Mouse (Mus musculus): ENCODE results near the gene Cnpy2. TPM values are rescaled to one million over a fixed set of nuclear protein-coding genes. Genes with fewer than 3 reads are reported as not detected.
A peak's percentile ranks its signal among the peaks of the same experiment; 100 is the strongest.

Cnpy2 gene
- total and polyA plus RNA-seq, 3 experiments, result 27.8 to 65.3 (median 58.9) TPM

DNA sequence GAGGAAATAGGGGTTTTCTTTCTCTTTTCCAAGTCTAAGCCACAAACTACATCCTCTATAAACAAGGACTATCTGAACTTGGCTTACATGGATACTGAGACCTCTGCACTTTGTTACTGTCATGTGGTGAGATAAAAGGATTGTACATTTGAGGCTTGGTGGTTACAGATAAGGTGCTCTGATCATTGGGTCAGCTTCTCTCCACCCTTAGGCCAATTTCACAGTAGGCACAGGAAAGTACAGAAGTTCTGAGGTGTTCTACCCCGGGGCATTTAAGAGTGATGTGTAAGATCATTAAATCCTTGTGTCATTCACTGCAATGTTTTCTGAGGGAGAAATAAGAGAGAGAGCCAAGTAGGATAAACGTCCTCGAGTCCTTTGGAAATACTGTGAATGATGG, 14.3 kb downstream of the Cnpy2 start:
- Histone ChIP-seq H3K27me3 (ENCODE audit: control insufficient read depth, insufficient read depth, low read length) (no peaks in the 10 kb centered on the region), H3K36me3 (ENCODE audit: control insufficient read depth, insufficient read depth, low read length) (peaks cover 27% of the 10 kb centered on the region), H3K79me2 (replicated peaks; ENCODE audit: control insufficient read depth, insufficient read depth, low read length) (peaks cover 8% of the 10 kb centered on the region), H3K4me1 (ENCODE audit: control insufficient read depth, insufficient read depth, low read length) (peaks cover 10% of the 10 kb centered on the region), H3K4me3 (no peak overlapping the region), H3K9ac (ENCODE audit: low read depth, low read length) (no peak overlapping the region), H3K27ac (peak overlapping the region; percentile 90)
- DNase-seq, result no peak
- 57% methylated on average over 3 of the region's 3 CpGs for WGBS
- intact Hi-C loops (cut with DNase I), result loop anchor here (2.0 to 5.0 kb wide), 3 partner anchors 14 to 72 kb away; partner anchors contain the start of genes Ankrd52 and Cnpy2
- no peak for TF ChIP-seq EP300 (IDR thresholded peaks at IDR 0.05; ENCODE audit: insufficient read depth, low read depth, low read length)
- TF ChIP-seq POLR2A (IDR thresholded peaks at IDR 0.05; ENCODE audit: insufficient read depth, low read depth, low read length), result no peak
- no peak for TF ChIP-seq CTCF (IDR thresholded peaks at IDR 0.05)

- peaks cover 8% of the 10 kb centered on the region for H3K79me2 ChIP-seq (replicated peaks; ENCODE audit: control insufficient read depth, insufficient read depth, low read length)
- WGBS, result under 1% methylated on average over 61 of the region's 61 CpGs
- intact Hi-C loops (cut with DNase I), result loop anchor here (2.0 to 5.0 kb wide), 3 partner anchors 15 to 71 kb away; partner anchors contain the start of genes Ankrd52 and Cnpy2
Observed at GRCm38 (mm10) chr10:128337306-128338181, 15.3 kb downstream of the Cnpy2 start, which contains the start of gene Cs. Gene Cs (plus strand): TSS chr10:128337734.

GRCm38 (mm10) chr10:128338415-128338814, 16.2 kb downstream of the Cnpy2 start:
- H3K4me1 ChIP-seq (ENCODE audit: control insufficient read depth, insufficient read depth, low read length), result peaks cover 15% of the 10 kb centered on the region
- intact Hi-C loops (cut with DNase I), result loop anchor here (5.0 kb wide), 1 partner anchor 39 kb away; the partner anchor contains the start of gene Ankrd52
- TF ChIP-seq CTCF (IDR thresholded peaks at IDR 0.05) (no peak), EP300 (IDR thresholded peaks at IDR 0.05; ENCODE audit: insufficient read depth, low read depth, low read length) (no peak), POLR2A (IDR thresholded peaks at IDR 0.05; ENCODE audit: insufficient read depth, low read depth, low read length) (no peak)
- H3K79me2 ChIP-seq (replicated peaks; ENCODE audit: control insufficient read depth, insufficient read depth, low read length), result peaks cover 8% of the 10 kb centered on the region
- peak overlapping the region; percentile 90 for H3K27ac ChIP-seq
- H3K27me3 ChIP-seq (ENCODE audit: control insufficient read depth, insufficient read depth, low read length), result no peaks in the 10 kb centered on the region
- DNase-seq, result no peak
- peak overlapping the region; percentile 99 for H3K9ac ChIP-seq (ENCODE audit: low read depth, low read length)
- peak overlapping the region; percentile 71 for H3K4me3 ChIP-seq
- 4% methylated on average over 5 of the region's 5 CpGs for WGBS
- H3K36me3 ChIP-seq (ENCODE audit: control insufficient read depth, insufficient read depth, low read length), result peaks cover 36% of the 10 kb centered on the region

More at GRCm38 (mm10) chr10:128337306-128338181, 15.3 kb downstream of the Cnpy2 start, which contains the start of gene Cs:
- H3K27ac ChIP-seq, result peak within 1 kb of the TSS; percentile 90
- peaks cover 31% of the 10 kb centered on the region for H3K36me3 ChIP-seq (ENCODE audit: control insufficient read depth, insufficient read depth, low read length)
- TF ChIP-seq EP300 (IDR thresholded peaks at IDR 0.05; ENCODE audit: insufficient read depth, low read depth, low read length) (peak; percentile 64; the same call in 1 of the 2 replicates), CTCF (IDR thresholded peaks at IDR 0.05) (no peak), POLR2A (IDR thresholded peaks at IDR 0.05; ENCODE audit: insufficient read depth, low read depth, low read length) (peak; percentile 71)
- peak; percentile 96 to 97 for DNase-seq
- H3K4me3 ChIP-seq, result peak within 1 kb of the TSS; percentile 71
- peaks cover 11% of the 10 kb centered on the region for H3K4me1 ChIP-seq (ENCODE audit: control insufficient read depth, insufficient read depth, low read length)
- H3K27me3 ChIP-seq (ENCODE audit: control insufficient read depth, insufficient read depth, low read length), result no peaks in the 10 kb centered on the region
- H3K9ac ChIP-seq (ENCODE audit: low read depth, low read length), result peak within 1 kb of the TSS; percentile 99

DNA sequence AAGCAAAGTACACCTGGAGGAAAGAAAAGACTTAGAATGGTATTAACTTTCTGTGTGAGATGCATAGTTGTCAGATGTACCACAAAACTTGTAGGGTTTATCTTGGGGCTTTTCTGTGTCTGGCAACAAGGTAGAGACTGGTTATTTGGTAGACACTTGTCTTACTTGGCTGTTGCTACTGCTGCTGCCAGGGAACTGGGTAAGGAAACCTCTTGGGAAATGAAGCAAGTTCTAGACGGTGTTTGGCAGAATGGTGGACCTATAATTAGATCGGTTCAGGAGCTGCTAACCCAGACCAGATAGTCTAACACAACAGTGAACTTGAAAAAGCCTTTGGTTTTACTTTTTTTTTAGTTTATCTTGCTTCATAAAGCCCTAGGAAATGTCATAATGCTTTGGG, 16.7 kb downstream of the Cnpy2 start:
- TF ChIP-seq CTCF (IDR thresholded peaks at IDR 0.05), result no peak
- no peak for TF ChIP-seq EP300 (IDR thresholded peaks at IDR 0.05; ENCODE audit: insufficient read depth, low read depth, low read length)
- no peak for TF ChIP-seq POLR2A (IDR thresholded peaks at IDR 0.05; ENCODE audit: insufficient read depth, low read depth, low read length)
- H3K36me3 ChIP-seq (ENCODE audit: control insufficient read depth, insufficient read depth, low read length), result peaks cover 41% of the 10 kb centered on the region
- peak in 1 of 2 experiments; percentile 34 for DNase-seq
- H3K27me3 ChIP-seq (ENCODE audit: control insufficient read depth, insufficient read depth, low read length), result no peaks in the 10 kb centered on the region
- peaks cover 8% of the 10 kb centered on the region for H3K79me2 ChIP-seq (replicated peaks; ENCODE audit: control insufficient read depth, insufficient read depth, low read length)
- 8% methylated on average over 2 of the region's 2 CpGs for WGBS
- peaks cover 18% of the 10 kb centered on the region for H3K4me1 ChIP-seq (ENCODE audit: control insufficient read depth, insufficient read depth, low read length)
- H3K9ac ChIP-seq (ENCODE audit: low read depth, low read length), result no peak overlapping the region; the same call in 1 of the 2 replicates
- peak overlapping the region; percentile 71 for H3K4me3 ChIP-seq
- intact Hi-C loops (cut with DNase I), result loop anchor here (5.0 kb wide), 1 partner anchor 38 kb away; the partner anchor contains the start of gene Ankrd52
- peak overlapping the region; percentile 90 for H3K27ac ChIP-seq

DNA sequence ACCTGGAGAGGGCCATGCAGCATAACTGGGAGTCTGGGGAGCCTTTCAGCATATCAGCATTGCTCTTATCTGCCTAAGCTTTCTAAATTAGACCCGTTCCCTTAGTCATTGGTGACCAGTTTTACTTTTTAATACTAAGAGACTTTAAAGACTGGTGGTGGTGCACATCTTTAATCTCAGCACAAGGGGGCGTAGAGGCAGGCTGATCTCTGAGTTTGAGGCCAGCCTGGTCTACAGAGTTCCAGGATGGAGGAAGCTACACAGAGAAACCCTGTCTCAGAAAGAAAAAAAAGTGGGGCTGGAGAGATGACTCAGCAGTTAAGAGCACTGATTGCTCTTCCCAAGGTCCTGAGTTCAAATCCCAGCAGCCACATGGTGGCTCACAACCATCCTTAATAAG, 18.0 kb downstream of the Cnpy2 start:
- H3K27me3 ChIP-seq (ENCODE audit: control insufficient read depth, insufficient read depth, low read length), result no peaks in the 10 kb centered on the region
- no peak overlapping the region for H3K4me3 ChIP-seq
- intact Hi-C loops (cut with DNase I), result no loop called here
- no peak overlapping the region; the same call in 1 of the 2 replicates for H3K9ac ChIP-seq (ENCODE audit: low read depth, low read length)
- H3K27ac ChIP-seq, result peak overlapping the region; percentile 90; the same call in 1 of the 2 replicates
- peaks cover 46% of the 10 kb centered on the region for H3K36me3 ChIP-seq (ENCODE audit: control insufficient read depth, insufficient read depth, low read length)
- TF ChIP-seq POLR2A (IDR thresholded peaks at IDR 0.05; ENCODE audit: insufficient read depth, low read depth, low read length) (no peak), CTCF (IDR thresholded peaks at IDR 0.05) (peak; percentile 45), EP300 (IDR thresholded peaks at IDR 0.05; ENCODE audit: insufficient read depth, low read depth, low read length) (no peak)
- DNase-seq, result no peak
- H3K79me2 ChIP-seq (replicated peaks; ENCODE audit: control insufficient read depth, insufficient read depth, low read length), result peaks cover 8% of the 10 kb centered on the region
- peaks cover 23% of the 10 kb centered on the region for H3K4me1 ChIP-seq (ENCODE audit: control insufficient read depth, insufficient read depth, low read length)
- 58% methylated on average over 2 of the region's 2 CpGs for WGBS
